Mouse (Mus musculus): ENCODE data around the gene Topors. TPM values are rescaled to one million over a fixed set of nuclear protein-coding genes. Genes with fewer than 3 reads are reported as not detected.

Gene Topors
- total RNA-seq, 4 experiments from 2014 or later = 29.0 to 30.4 (median 29.9) TPM

Other genes starting within 250 kb of the Topors start
- gene Aco1, start 126.8 kb downstream of the Topors start, total RNA-seq (2022) = 100 to 1,000 TPM in 2 of 4 experiments, 10 to 100 TPM in 2; 76.7 to 161 (median 113) TPM
- 10 to 100 TPM; 34.0 to 40.5 (median 37.5) TPM for gene Ddx58, start 30.0 kb downstream of the Topors start, total RNA-seq (2022)
- gene Smim27, start 271 bp downstream of the Topors start, total RNA-seq (2022) = 10 to 100 TPM; 39.1 to 77.7 (median 55.6) TPM
- 100 to 1,000 TPM; 151 to 218 (median 179) TPM for gene Ndufb6, start 9.6 kb upstream of the Topors start, total RNA-seq (2022)
- gene Tmem215, start 202.3 kb upstream of the Topors start, total RNA-seq (2022) = not detected